Mouse (Mus musculus): ENCODE measurements around the gene Ebf1. TPM values are rescaled to one million over a fixed set of nuclear protein-coding genes. Genes with fewer than 3 reads are reported as not detected.
A peak's percentile ranks its signal among the peaks of the same experiment; 100 is the strongest.

The Ebf1 gene
- polyA plus RNA-seq, 1 experiment from 2014 or later = 16.2 TPM

DNA sequence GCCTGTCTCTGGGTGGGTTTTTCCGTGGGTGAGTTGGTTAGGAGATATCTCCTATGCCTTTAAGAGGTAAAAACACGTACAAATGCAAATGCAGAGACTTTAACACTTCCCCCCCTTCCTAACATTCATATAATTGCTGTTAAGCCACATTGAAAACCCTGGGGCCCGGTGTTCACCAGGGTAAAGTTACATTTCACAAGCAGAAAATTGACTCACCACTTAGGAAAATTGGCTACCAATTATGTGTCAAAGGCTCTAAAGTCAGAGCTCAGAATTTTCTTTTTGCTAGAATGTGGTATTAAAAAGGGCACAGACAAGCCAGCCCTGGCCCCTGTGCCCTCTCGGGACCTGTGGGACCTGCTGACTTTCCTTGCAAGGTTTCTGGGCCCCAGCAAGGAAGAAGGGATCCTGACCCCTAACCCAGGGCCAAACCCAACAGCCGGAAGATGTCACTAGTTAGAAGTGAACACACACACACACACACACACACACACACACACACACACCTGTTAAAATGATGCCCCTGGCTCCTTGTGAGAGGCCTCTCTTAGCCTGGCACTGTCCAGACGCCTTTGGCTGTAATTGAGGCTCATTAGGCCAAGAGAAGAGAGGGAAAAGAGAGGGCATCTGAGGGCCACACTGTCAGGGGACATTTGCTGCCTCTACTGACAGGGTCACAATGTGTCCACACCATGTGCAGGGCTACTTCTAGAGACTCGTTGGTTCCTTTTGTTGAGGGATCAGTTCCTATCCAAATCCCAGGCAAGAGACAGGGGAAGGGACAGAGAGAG lies 48.8 kb downstream of the Ebf1 start:
- peaks cover 11% of the 10 kb centered on the region; the same call in 1 of the 2 replicates for H3K4me1 ChIP-seq (ENCODE audit: control insufficient read depth, insufficient read depth, low read length)
- peak overlapping the region; percentile 79 for H3K4me2 ChIP-seq (ENCODE audit: low read depth, low read length)
- no peak for ATAC-seq (replicated peaks; ENCODE audit: extremely low read depth, insufficient read depth, low FRiP score)
- H3K4me3 ChIP-seq (ENCODE audit: low read length) = no peak overlapping the region
- peak overlapping the region; percentile 81 for H3K27ac ChIP-seq (ENCODE audit: low read length)
- no peaks in the 10 kb centered on the region for H3K36me3 ChIP-seq (ENCODE audit: control insufficient read depth, insufficient read depth)
- no peaks in the 10 kb centered on the region for H3K27me3 ChIP-seq (ENCODE audit: control insufficient read depth, insufficient read depth, low read length)
- H3K9ac ChIP-seq (ENCODE audit: low read length) = no peak overlapping the region
- 56% methylated on average over 7 of the region's 7 CpGs for WGBS
- H3K9me3 ChIP-seq (replicated peaks; ENCODE audit: control insufficient read depth, low read length) = no peaks in the 10 kb centered on the region

DNA sequence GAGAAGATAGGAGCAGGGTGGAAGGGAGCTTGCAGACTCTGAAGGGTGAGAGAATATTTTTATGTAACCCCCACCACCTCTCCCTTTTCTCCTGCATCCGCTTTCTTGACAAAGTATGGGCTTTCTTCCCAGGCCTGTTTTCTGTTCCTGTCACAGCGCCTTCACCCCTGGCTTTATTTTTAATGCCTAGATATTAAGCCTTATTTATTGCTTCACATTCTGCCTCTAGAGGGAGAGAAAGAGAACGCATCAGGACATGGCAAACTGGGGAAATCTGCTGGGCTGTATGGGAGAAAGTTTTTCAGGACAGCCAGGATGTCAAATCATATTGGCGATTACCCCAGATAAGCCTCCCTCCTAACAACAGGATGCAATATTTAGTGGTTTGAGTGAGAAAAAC lies 49.6 kb downstream of the Ebf1 start:
- no peak overlapping the region for H3K4me3 ChIP-seq (ENCODE audit: low read length)
- WGBS = 48% methylated on average over 4 of the region's 4 CpGs
- no peaks in the 10 kb centered on the region for H3K36me3 ChIP-seq (ENCODE audit: control insufficient read depth, insufficient read depth)
- H3K4me2 ChIP-seq (ENCODE audit: low read depth, low read length) = no peak overlapping the region
- H3K27me3 ChIP-seq (ENCODE audit: control insufficient read depth, insufficient read depth, low read length) = no peaks in the 10 kb centered on the region
- H3K9ac ChIP-seq (ENCODE audit: low read length) = no peak overlapping the region
- H3K27ac ChIP-seq (ENCODE audit: low read length) = no peak overlapping the region
- no peaks in the 10 kb centered on the region for H3K9me3 ChIP-seq (replicated peaks; ENCODE audit: control insufficient read depth, low read length)
- no peak for ATAC-seq (replicated peaks; ENCODE audit: extremely low read depth, insufficient read depth, low FRiP score)
- H3K4me1 ChIP-seq (ENCODE audit: control insufficient read depth, insufficient read depth, low read length) = peaks cover 11% of the 10 kb centered on the region; the same call in 1 of the 2 replicates

DNA sequence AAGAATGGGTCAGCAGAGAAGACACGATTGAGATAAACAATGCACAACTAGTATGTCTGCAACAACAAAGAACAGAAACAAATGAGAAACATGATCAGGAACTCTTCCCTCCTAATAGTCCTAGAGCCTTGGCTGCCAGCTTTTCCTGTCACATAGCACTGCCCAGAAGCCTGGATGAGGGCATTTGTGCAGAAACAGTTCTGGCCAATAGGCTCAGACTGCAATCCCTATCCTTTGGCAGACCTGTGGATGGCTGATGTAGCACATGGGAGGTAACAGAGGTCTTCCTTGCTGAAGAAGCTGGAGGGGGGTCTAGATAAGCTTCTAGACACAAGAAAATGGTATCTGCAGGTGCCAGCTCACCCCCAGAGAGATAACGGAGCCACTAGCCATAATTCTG lies 64.2 kb downstream of the Ebf1 start:
- Histone ChIP-seq H3K9ac (ENCODE audit: low read length) (no peak overlapping the region), H3K36me3 (ENCODE audit: control insufficient read depth, insufficient read depth) (no peaks in the 10 kb centered on the region), H3K9me3 (replicated peaks; ENCODE audit: control insufficient read depth, low read length) (no peaks in the 10 kb centered on the region), H3K4me2 (ENCODE audit: low read depth, low read length) (no peak overlapping the region), H3K4me3 (ENCODE audit: low read length) (no peak overlapping the region), H3K27me3 (ENCODE audit: control insufficient read depth, insufficient read depth, low read length) (no peaks in the 10 kb centered on the region), H3K27ac (ENCODE audit: low read length) (no peak overlapping the region), H3K4me1 (ENCODE audit: control insufficient read depth, insufficient read depth, low read length) (peaks cover 13% of the 10 kb centered on the region)
- 75% methylated on average over 2 of the region's 2 CpGs for WGBS
- ATAC-seq (replicated peaks; ENCODE audit: extremely low read depth, insufficient read depth, low FRiP score) = no peak

- H3K4me1 ChIP-seq (ENCODE audit: control insufficient read depth, insufficient read depth, low read length) = peaks cover 13% of the 10 kb centered on the region
- H3K4me3 ChIP-seq (ENCODE audit: low read length) = no peak overlapping the region
- no peaks in the 10 kb centered on the region for H3K36me3 ChIP-seq (ENCODE audit: control insufficient read depth, insufficient read depth)
- H3K27me3 ChIP-seq (ENCODE audit: control insufficient read depth, insufficient read depth, low read length) = no peaks in the 10 kb centered on the region
- H3K9me3 ChIP-seq (replicated peaks; ENCODE audit: control insufficient read depth, low read length) = no peaks in the 10 kb centered on the region
- H3K27ac ChIP-seq (ENCODE audit: low read length) = no peak overlapping the region
- ATAC-seq (replicated peaks; ENCODE audit: extremely low read depth, insufficient read depth, low FRiP score) = no peak
- WGBS = 86% methylated on average over 4 of the region's 4 CpGs
- H3K9ac ChIP-seq (ENCODE audit: low read length) = no peak overlapping the region
- H3K4me2 ChIP-seq (ENCODE audit: low read depth, low read length) = no peak overlapping the region
Observed at GRCm38 (mm10) chr11:44681995-44682394, 64.9 kb downstream of the Ebf1 start.

- WGBS = 52% methylated on average over 18 of the region's 18 CpGs
- H3K4me2 ChIP-seq (ENCODE audit: low read depth, low read length) = no peak overlapping the region
- H3K36me3 ChIP-seq (ENCODE audit: control insufficient read depth, insufficient read depth) = no peaks in the 10 kb centered on the region
- H3K9me3 ChIP-seq (replicated peaks; ENCODE audit: control insufficient read depth, low read length) = no peaks in the 10 kb centered on the region
- no peak overlapping the region for H3K27ac ChIP-seq (ENCODE audit: low read length)
- H3K9ac ChIP-seq (ENCODE audit: low read length) = no peak overlapping the region
- peaks cover 13% of the 10 kb centered on the region for H3K4me1 ChIP-seq (ENCODE audit: control insufficient read depth, insufficient read depth, low read length)
- no peaks in the 10 kb centered on the region for H3K27me3 ChIP-seq (ENCODE audit: control insufficient read depth, insufficient read depth, low read length)
- no peak for ATAC-seq (replicated peaks; ENCODE audit: extremely low read depth, insufficient read depth, low FRiP score)
- H3K4me3 ChIP-seq (ENCODE audit: low read length) = no peak overlapping the region
Observed at GRCm38 (mm10) chr11:44682703-44683539, 65.8 kb downstream of the Ebf1 start.

DNA sequence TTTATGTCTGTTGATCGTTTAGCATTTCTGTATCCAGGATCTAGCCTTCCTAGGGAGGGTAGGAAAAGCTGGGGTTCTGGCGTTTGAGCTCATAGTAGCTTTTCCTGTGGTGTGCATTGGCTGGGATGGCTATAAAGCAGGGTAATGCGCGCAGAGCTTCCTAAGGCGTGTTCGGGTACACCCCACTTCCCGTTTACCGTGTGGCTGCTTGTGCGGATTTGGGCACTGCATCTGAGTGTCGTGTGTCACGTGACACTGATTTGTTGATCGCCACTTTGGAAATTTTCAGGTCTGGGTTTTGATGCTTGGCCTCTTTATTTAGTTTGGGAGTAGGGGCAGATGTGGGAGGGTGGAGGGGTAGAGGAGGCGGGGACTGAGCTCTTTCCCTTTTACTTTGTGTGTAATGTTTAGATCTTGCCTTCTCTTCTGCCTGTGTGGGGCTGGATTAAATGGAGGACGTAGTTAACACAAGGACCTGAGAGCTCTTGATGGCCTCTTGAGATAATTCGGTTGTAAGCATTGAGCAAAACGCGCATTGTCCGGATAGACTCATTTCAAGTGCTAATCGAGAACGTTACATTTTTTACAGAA lies 67.5 kb downstream of the Ebf1 start:
- Histone ChIP-seq H3K9me3 (replicated peaks; ENCODE audit: control insufficient read depth, low read length) (no peaks in the 10 kb centered on the region), H3K4me2 (ENCODE audit: low read depth, low read length) (peak overlapping the region; percentile 55), H3K27me3 (ENCODE audit: control insufficient read depth, insufficient read depth, low read length) (no peaks in the 10 kb centered on the region), H3K27ac (ENCODE audit: low read length) (peak overlapping the region; percentile 76), H3K9ac (ENCODE audit: low read length) (no peak overlapping the region), H3K4me1 (ENCODE audit: control insufficient read depth, insufficient read depth, low read length) (peaks cover 18% of the 10 kb centered on the region), H3K4me3 (ENCODE audit: low read length) (peak overlapping the region; percentile 15), H3K36me3 (ENCODE audit: control insufficient read depth, insufficient read depth) (no peaks in the 10 kb centered on the region)
- ATAC-seq (replicated peaks; ENCODE audit: extremely low read depth, insufficient read depth, low FRiP score) = peak; percentile 69
- 45% methylated on average over 20 of the region's 20 CpGs for WGBS

DNA sequence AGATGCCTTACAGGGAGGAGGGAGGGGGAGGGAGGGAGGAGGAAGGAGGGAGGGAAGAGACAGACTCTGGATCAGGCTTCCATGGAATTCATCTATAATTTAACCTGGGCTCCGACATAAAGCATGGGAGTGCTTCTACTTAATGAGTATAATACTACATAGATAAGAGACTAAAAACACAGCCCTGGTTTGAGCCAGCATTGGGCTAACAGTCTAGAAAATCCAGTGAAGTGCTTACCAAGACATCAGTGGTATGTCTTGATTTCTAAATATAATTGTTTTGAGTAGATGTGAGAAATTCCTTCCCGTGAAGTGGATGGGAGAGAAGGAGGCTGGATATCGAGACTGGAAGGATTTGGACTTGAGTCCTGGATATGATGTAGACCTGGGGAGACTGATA lies 68.0 kb downstream of the Ebf1 start:
- H3K4me1 ChIP-seq (ENCODE audit: control insufficient read depth, insufficient read depth, low read length) = peaks cover 18% of the 10 kb centered on the region
- 0 out of 2 replicates have a peak, but pooled peaks have one; percentile 6 for ATAC-seq (replicated peaks; ENCODE audit: extremely low read depth, insufficient read depth, low FRiP score)
- H3K9ac ChIP-seq (ENCODE audit: low read length) = no peak overlapping the region; the same call in 1 of the 2 replicates
- H3K4me3 ChIP-seq (ENCODE audit: low read length) = no peak overlapping the region
- H3K36me3 ChIP-seq (ENCODE audit: control insufficient read depth, insufficient read depth) = no peaks in the 10 kb centered on the region
- 24% methylated on average over 3 of the region's 3 CpGs for WGBS
- peak overlapping the region; percentile 76 for H3K27ac ChIP-seq (ENCODE audit: low read length)
- H3K4me2 ChIP-seq (ENCODE audit: low read depth, low read length) = peak overlapping the region; percentile 55
- H3K9me3 ChIP-seq (replicated peaks; ENCODE audit: control insufficient read depth, low read length) = no peaks in the 10 kb centered on the region
- no peaks in the 10 kb centered on the region for H3K27me3 ChIP-seq (ENCODE audit: control insufficient read depth, insufficient read depth, low read length)

GRCm38 (mm10) chr11:44685911-44686361 lies 68.8 kb downstream of the Ebf1 start:
- peaks cover 18% of the 10 kb centered on the region for H3K4me1 ChIP-seq (ENCODE audit: control insufficient read depth, insufficient read depth, low read length)
- H3K4me2 ChIP-seq (ENCODE audit: low read depth, low read length) = peak overlapping the region; percentile 55
- H3K27me3 ChIP-seq (ENCODE audit: control insufficient read depth, insufficient read depth, low read length) = no peaks in the 10 kb centered on the region
- H3K4me3 ChIP-seq (ENCODE audit: low read length) = peak overlapping the region; percentile 32
- no peaks in the 10 kb centered on the region for H3K36me3 ChIP-seq (ENCODE audit: control insufficient read depth, insufficient read depth)
- H3K27ac ChIP-seq (ENCODE audit: low read length) = peak overlapping the region; percentile 76
- peak overlapping the region; percentile 62; the same call in 1 of the 2 replicates for H3K9ac ChIP-seq (ENCODE audit: low read length)
- no peaks in the 10 kb centered on the region for H3K9me3 ChIP-seq (replicated peaks; ENCODE audit: control insufficient read depth, low read length)
- 31% methylated on average over 21 of the region's 21 CpGs for WGBS
- ATAC-seq (replicated peaks; ENCODE audit: extremely low read depth, insufficient read depth, low FRiP score) = no peak
